20 mouse cellular contexts compared by ENCODE assay signal in genomic region chr8:117329903-117330302, GRCm38 (mm10).
A peak's percentile ranks its signal among the peaks of the same experiment; 100 is the strongest.
DNase-seq lines count a peak whose midpoint lies in the region; ATAC-seq and TF ChIP-seq lines count a peak whose summit lies in the region.
"Had no signal": no experiment of that assay in that cellular context is flagged by ENCODE, and none has a peak within 500 bp of the region (broad histone marks: within the 10 kb centered on the region; RNA-seq: fewer than 3 reads in every experiment).

No protein-coding gene starts in this region.

- no peaks in the 10 kb centered on the region for H3K36me3 ChIP-seq in kidney, adult 2 months (ENCODE audit: control insufficient read depth, insufficient read depth, low read length)
- no peaks in the 10 kb centered on the region for H3K36me3 ChIP-seq in neural tube, embryonic 14.5 days (ENCODE audit: control insufficient read depth, insufficient read depth, low read length)
- no peaks in the 10 kb centered on the region for H3K36me3 ChIP-seq in neural tube, embryonic 15.5 days
- H3K36me3 ChIP-seq: forebrain, embryonic 15.5 days; limb, embryonic 13.5 days; neural tube, embryonic 12.5 days had no signal

- H3K4me2 ChIP-seq in neural tube, embryonic 14.5 days (ENCODE audit: low read depth, low read length): no peak overlapping the region
- H3K4me2 ChIP-seq in neural tube, embryonic 15.5 days: no peak overlapping the region
- H3K4me2 ChIP-seq: forebrain, embryonic 15.5 days; heart, embryonic 11.5 days; limb, embryonic 13.5 days; neural tube, embryonic 12.5 days had no signal

- TF ChIP-seq CTCF in kidney, adult 2 months (conservative IDR thresholded peaks at IDR 0.05; ENCODE audit: insufficient read depth, insufficient read length, low read depth, low read length): no peak

- no peak overlapping the region for H3K4me3 ChIP-seq in kidney, adult 2 months (ENCODE audit: insufficient read depth, low read depth, low read length)
- H3K4me3 ChIP-seq in neural tube, embryonic 14.5 days (ENCODE audit: low read depth, low read length): no peak overlapping the region
- H3K4me3 ChIP-seq in neural tube, embryonic 15.5 days (replicated peaks): no peak overlapping the region
- H3K4me3 ChIP-seq: erythroblast, embryonic 14.5 days; forebrain, embryonic 15.5 days; limb, embryonic 13.5 days; midbrain, embryonic 10.5 days; neural tube, embryonic 12.5 days had no signal

- WGBS in kidney, adult 2 months: 38% methylated on average over 2 of the region's 2 CpGs
- WGBS in neural tube, embryonic 14.5 days: 57% methylated on average over 2 of the region's 2 CpGs
- WGBS in neural tube, embryonic 15.5 days: 66% methylated on average over 2 of the region's 2 CpGs

- no peaks in the 10 kb centered on the region for H3K27me3 ChIP-seq in kidney, adult 2 months (replicated peaks; ENCODE audit: control insufficient read depth, insufficient read depth, low read length)
- no peaks in the 10 kb centered on the region for H3K27me3 ChIP-seq in neural tube, embryonic 14.5 days (ENCODE audit: control insufficient read depth, insufficient read depth, low read length)
- no peaks in the 10 kb centered on the region for H3K27me3 ChIP-seq in neural tube, embryonic 15.5 days (replicated peaks)
- H3K27me3 ChIP-seq: forebrain, embryonic 15.5 days; limb, embryonic 13.5 days; neural tube, embryonic 12.5 days had no signal

- TF ChIP-seq POLR2A in kidney, adult 2 months (IDR thresholded peaks at IDR 0.05; ENCODE audit: low read depth, low read length): no peak

- peaks cover 55% of the 10 kb centered on the region for H3K4me1 ChIP-seq in kidney, adult 2 months (ENCODE audit: control insufficient read depth, insufficient read depth, low read length)
- H3K4me1 ChIP-seq in neural tube, embryonic 14.5 days (ENCODE audit: control insufficient read depth, insufficient read depth, low read length): peaks cover 47% of the 10 kb centered on the region
- H3K4me1 ChIP-seq in neural tube, embryonic 15.5 days: peaks cover 57% of the 10 kb centered on the region

- no peak overlapping the region for H3K9ac ChIP-seq in neural tube, embryonic 14.5 days (replicated peaks; ENCODE audit: low read depth, low read length)
- no peak overlapping the region for H3K9ac ChIP-seq in neural tube, embryonic 15.5 days (replicated peaks)
- H3K9ac ChIP-seq: forebrain, embryonic 15.5 days; limb, embryonic 13.5 days; liver, embryonic 14.5 days; neural tube, embryonic 12.5 days had no signal

- ATAC-seq in neural tube, embryonic 14.5 days (ENCODE audit: low read depth): no peak
- no peak for ATAC-seq in neural tube, embryonic 15.5 days (ENCODE audit: low FRiP score)
- ATAC-seq: forebrain, embryonic 15.5 days had no signal

- peak; percentile 65 for DNase-seq in kidney, adult 2 months
- no peak for DNase-seq in kidney, adult 11 months
- DNase-seq in fibroblast of lung, adult 2 months (ENCODE audit: low read depth): peak; percentile 82
- DNase-seq in natural killer cell, adult 2 months (ENCODE audit: low spot score in 2 of 2): no peak
- DNase-seq in liver: no peak
- DNase-seq: adrenal gland, postnatal 36 days; cerebellum, adult 9-11 months; gastrocnemius, postnatal 14 days; heart, adult 11 months; kidney, adult 9 months; lung, postnatal 10 days had no signal

- H3K9me3 ChIP-seq in neural tube, embryonic 14.5 days (ENCODE audit: control insufficient read depth, low read length): no peaks in the 10 kb centered on the region
- H3K9me3 ChIP-seq in neural tube, embryonic 15.5 days (replicated peaks): no peaks in the 10 kb centered on the region
- H3K9me3 ChIP-seq: forebrain, embryonic 15.5 days; limb, embryonic 13.5 days; midbrain, embryonic 10.5 days; neural tube, embryonic 12.5 days had no signal

- no peak overlapping the region for H3K27ac ChIP-seq in kidney, adult 2 months (ENCODE audit: insufficient read depth, low read depth, low read length)
- H3K27ac ChIP-seq in neural tube, embryonic 14.5 days (ENCODE audit: low read depth, low read length): peak overlapping the region; percentile 12; the same call in 1 of the 2 replicates
- H3K27ac ChIP-seq in neural tube, embryonic 15.5 days (replicated peaks): no peak overlapping the region
- H3K27ac ChIP-seq: forebrain, embryonic 15.5 days; limb, embryonic 13.5 days; liver, embryonic 14.5 days; neural tube, embryonic 12.5 days had no signal

Comparison
In these comparisons a context has a peak if more than half of its experiments do, and no peak if none do; other contexts are left out.
1. DNase-seq: peak in kidney, adult 2 months (single experiment) and fibroblast of lung, adult 2 months (single experiment); none in kidney, adult 11 months (single experiment), natural killer cell, adult 2 months (0 of 2) and liver (single experiment).